Mouse (Mus musculus): ENCODE data around the gene Draxin. TPM values are rescaled to one million over a fixed set of nuclear protein-coding genes. Genes with fewer than 3 reads are reported as not detected.
A peak's percentile ranks its signal among the peaks of the same experiment; 100 is the strongest.
"Not testable (repeated sequence)": the region's sequence is repeated elsewhere in the genome, so short reads cannot be mapped to it uniquely, and the experiment has no call there.

Gene Draxin
- polyA plus RNA-seq, 1 experiment from 2014 or later, result 15.7 TPM

DNA sequence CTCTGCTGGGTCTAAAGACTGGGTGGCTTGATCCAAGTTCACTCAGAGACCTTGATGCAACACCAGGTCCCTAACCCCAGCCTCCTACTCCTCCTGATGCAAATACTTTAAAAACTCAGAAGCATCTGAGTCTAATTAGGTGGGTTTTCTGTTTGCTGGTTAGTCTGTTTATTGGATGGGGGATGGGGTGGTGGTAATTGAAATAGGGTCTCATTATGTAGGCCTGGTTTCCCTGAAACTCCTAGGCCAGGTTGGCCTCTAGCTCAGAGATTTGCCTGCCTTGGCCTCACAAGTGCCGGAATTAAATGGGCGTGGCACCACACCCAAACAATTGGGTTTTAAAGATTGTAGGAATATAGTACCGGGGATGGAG is 7.8 kb downstream of the Draxin start:
- H3K27me3 ChIP-seq (replicated peaks), result no peaks in the 10 kb centered on the region
- ATAC-seq (replicated peaks), result no peak
- WGBS, result 65% methylated on average over 3 of the region's 3 CpGs
- peaks cover 47% of the 10 kb centered on the region for H3K4me1 ChIP-seq
- H3K9ac ChIP-seq, result no peak overlapping the region
- H3K9me3 ChIP-seq, result no peaks in the 10 kb centered on the region
- no peak overlapping the region for H3K4me2 ChIP-seq
- no peaks in the 10 kb centered on the region for H3K36me3 ChIP-seq (replicated peaks)
- H3K4me3 ChIP-seq, result no peak overlapping the region
- H3K27ac ChIP-seq, result peak overlapping the region; percentile 64

DNA sequence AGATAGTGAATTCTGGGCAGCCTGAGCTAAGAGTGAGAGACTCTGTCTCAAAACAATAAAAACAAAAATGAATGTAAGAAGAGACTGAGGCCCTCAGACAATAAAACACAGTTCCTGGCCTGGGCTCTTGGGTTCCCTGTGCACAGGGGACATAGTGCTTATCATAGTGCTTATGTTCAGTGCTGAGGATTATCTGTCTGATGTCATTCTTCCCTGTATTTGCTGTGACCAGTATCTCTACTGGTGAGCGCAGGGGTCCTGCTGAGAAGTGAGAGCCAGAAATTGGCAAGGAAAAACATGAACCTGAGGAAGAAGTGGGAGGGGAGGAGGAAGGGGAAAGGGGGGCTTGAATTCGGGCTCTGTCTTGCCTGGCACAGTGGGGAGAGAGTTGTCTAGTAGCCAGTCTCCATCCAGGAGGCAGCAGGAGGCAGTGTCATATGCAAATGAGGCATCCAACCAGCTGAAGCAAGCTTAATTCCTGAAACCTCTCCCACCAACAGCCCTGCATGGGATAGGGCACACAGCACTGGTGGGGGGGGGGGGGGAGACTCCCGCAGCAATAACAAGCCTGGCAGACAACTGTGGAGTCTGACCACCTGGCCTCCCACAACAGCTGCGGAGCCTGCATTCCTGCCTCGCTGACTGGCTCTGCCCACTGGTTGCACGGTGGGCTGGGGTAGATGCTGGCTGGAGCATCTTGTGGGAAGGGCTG is 8.4 kb downstream of the Draxin start:
- Histone ChIP-seq H3K4me3 (no peak overlapping the region), H3K4me2 (no peak overlapping the region), H3K9me3 (no peaks in the 10 kb centered on the region), H3K4me1 (peaks cover 43% of the 10 kb centered on the region), H3K27ac (peak overlapping the region; percentile 64), H3K9ac (no peak overlapping the region; the same call in 1 of the 2 replicates), H3K36me3 (replicated peaks) (no peaks in the 10 kb centered on the region), H3K27me3 (replicated peaks) (no peaks in the 10 kb centered on the region)
- WGBS, result 10% methylated on average over 6 of the region's 6 CpGs
- ATAC-seq (replicated peaks), result peak; percentile 71

DNA sequence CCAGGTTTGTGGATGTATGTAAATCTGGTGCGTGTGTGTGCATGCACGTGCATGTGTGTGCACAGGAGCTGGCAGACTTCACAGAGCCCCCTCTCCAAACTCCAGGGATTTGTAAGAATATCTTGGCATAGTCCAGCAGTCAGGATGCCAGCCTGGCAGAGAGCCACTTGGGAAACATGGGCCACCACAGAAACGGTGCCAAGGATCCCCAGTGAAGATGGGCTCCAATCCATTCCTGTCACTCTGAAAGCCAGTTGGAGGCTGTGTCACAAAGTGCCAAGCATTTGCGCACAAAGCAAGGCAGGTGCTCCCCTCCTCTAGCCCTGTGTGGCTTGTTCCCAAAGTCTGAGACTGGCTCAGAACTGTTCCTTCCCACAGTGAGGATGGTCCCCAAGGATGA is 9.1 kb downstream of the Draxin start:
- WGBS, result 56% methylated on average over 4 of the region's 4 CpGs
- peak; percentile 49 for ATAC-seq (replicated peaks)
- Histone ChIP-seq H3K4me1 (peaks cover 36% of the 10 kb centered on the region), H3K4me2 (no peak overlapping the region), H3K27me3 (replicated peaks) (no peaks in the 10 kb centered on the region), H3K27ac (peak overlapping the region; percentile 64), H3K4me3 (no peak overlapping the region), H3K9ac (no peak overlapping the region), H3K9me3 (no peaks in the 10 kb centered on the region), H3K36me3 (replicated peaks) (no peaks in the 10 kb centered on the region)

DNA sequence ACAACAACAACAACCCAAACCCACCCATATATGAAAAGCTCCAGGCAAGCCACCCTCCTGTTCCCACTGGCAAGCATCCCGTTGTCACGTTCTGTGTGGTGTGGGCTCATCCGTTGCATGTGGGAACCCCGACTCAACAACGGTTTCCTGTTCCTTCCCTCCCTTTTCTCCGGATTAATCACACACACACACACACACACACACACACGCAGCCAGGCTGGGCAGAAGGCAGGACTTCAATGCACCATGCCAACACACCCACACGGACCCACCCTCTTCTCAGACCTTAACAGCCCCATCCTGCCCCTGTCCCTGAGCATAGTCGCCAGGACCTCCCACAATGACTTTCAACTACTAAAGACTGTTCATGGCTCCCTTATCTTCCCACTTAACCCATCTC is 9.9 kb downstream of the Draxin start:
- H3K36me3 ChIP-seq (replicated peaks), result no peaks in the 10 kb centered on the region
- peaks cover 32% of the 10 kb centered on the region for H3K4me1 ChIP-seq
- H3K4me2 ChIP-seq, result no peak overlapping the region
- H3K9ac ChIP-seq, result no peak overlapping the region
- WGBS, result 70% methylated on average over 9 of the region's 9 CpGs
- H3K27ac ChIP-seq, result peak overlapping the region; percentile 64
- no peak overlapping the region for H3K4me3 ChIP-seq
- no peaks in the 10 kb centered on the region for H3K27me3 ChIP-seq (replicated peaks)
- no peak for ATAC-seq (replicated peaks)
- no peaks in the 10 kb centered on the region for H3K9me3 ChIP-seq

DNA sequence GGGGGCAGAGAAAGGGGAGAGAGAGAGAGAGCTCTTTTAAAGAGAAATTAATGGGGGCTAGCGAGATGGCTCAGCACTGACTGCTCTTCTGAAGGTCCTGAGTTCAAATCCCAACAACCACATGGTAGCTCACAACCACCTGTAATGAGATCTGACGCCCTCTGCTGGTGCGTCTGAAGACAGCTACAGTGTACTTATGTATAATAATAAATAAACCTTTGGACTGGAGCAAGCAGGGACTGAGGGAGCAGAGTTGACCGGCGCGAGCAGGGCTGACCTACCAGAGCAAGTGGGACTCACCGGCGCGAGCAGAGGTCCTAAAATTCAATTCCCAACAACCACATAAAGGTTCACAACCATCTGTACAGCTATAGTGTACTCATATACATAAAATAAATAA is 10.9 kb downstream of the Draxin start:
- H3K4me3 ChIP-seq; ATAC-seq (replicated peaks); H3K9me3 ChIP-seq; H3K27me3 ChIP-seq (replicated peaks); H3K36me3 ChIP-seq (replicated peaks); H3K9ac ChIP-seq; H3K4me2 ChIP-seq; H3K27ac ChIP-seq: not testable (repeated sequence)
- 89% methylated on average over 9 of the region's 9 CpGs for WGBS
- H3K4me1 ChIP-seq, result peaks cover 39% of the 10 kb centered on the region

DNA sequence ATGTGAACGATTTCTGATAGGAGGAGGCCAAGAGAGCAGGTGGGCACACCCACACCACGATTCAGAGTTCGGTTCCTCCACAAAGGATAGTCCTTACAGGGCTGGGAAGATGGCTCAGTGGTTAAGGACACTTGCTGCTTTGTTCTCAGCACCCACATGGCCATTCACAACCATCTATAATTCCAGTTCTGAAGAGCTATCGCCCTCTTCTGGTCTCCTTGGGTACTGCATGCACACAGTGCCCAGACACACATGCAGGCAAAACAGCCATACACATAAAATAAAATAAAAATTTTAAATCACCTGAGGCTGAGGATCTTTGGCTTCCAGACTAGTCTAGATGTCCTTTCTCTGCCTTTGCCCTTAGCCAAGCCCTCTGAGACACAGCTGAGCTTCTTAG is 13.1 kb downstream of the Draxin start:
- peaks cover 30% of the 10 kb centered on the region for H3K4me1 ChIP-seq
- no peaks in the 10 kb centered on the region for H3K27me3 ChIP-seq (replicated peaks)
- 83% methylated on average over 4 of the region's 4 CpGs for WGBS
- H3K36me3 ChIP-seq (replicated peaks), result peaks cover 6% of the 10 kb centered on the region; the same call in 1 of the 2 replicates
- H3K9me3 ChIP-seq, result no peaks in the 10 kb centered on the region
- ATAC-seq (replicated peaks), result no peak
- H3K4me3 ChIP-seq, result no peak overlapping the region
- no peak overlapping the region for H3K9ac ChIP-seq
- H3K27ac ChIP-seq, result no peak overlapping the region
- no peak overlapping the region for H3K4me2 ChIP-seq

DNA sequence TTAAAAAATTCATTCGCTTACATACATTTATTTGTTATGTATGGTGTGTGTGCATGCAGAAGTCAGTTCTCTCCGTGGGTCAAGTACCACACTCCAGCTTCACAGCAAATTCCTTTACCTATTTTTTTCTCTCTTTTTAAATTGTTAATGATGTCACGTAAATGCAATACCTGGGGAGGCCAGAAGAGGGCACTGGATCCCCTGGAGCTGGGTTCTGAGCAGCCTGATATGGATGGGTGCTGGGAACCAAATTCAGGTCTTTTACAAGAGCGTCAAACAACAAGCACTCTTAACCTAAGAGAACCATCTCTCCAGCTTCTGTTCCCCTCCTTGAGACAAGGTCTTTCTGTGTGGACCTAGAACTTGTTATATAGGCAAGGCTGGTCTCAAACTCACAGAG is 13.8 kb downstream of the Draxin start:
- Histone ChIP-seq H3K9me3 (no peaks in the 10 kb centered on the region), H3K27ac (no peak overlapping the region), H3K9ac (no peak overlapping the region), H3K4me1 (peaks cover 24% of the 10 kb centered on the region), H3K4me2 (no peak overlapping the region), H3K27me3 (replicated peaks) (no peaks in the 10 kb centered on the region), H3K4me3 (no peak overlapping the region), H3K36me3 (replicated peaks) (peaks cover 6% of the 10 kb centered on the region; the same call in 1 of the 2 replicates)
- 75% methylated on average over 4 of the region's 4 CpGs for WGBS
- no peak for ATAC-seq (replicated peaks)

DNA sequence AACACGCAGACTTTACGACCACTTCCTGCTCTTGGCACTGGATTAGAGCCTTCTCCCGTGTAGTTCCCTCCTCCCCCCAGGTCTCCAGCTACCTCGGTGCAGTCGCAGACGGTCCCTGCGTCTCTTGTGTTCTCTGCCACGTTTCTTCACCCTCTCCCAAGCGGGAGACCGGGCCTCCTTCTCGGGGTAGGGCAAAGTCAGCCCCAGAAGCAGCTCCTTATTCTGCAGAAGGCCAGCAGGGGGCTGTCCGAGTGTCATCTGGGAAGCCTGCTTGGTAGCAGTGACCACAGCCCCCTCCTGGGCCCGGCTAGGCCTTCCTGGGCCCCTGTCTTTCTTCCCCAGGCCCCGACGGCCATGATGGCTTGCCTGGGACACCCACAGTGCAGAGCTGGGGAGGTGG is 15.0 kb downstream of the Draxin start:
- Histone ChIP-seq H3K4me1 (peaks cover 14% of the 10 kb centered on the region), H3K36me3 (replicated peaks) (peaks cover 6% of the 10 kb centered on the region; the same call in 1 of the 2 replicates), H3K27ac (peak overlapping the region; percentile 75), H3K9ac (peak overlapping the region; percentile 31; the same call in 1 of the 2 replicates), H3K4me3 (no peak overlapping the region), H3K27me3 (replicated peaks) (no peaks in the 10 kb centered on the region), H3K4me2 (no peak overlapping the region), H3K9me3 (no peaks in the 10 kb centered on the region)
- WGBS, result 6% methylated on average over 15 of the region's 15 CpGs
- peak; percentile 30 for ATAC-seq (replicated peaks)

DNA sequence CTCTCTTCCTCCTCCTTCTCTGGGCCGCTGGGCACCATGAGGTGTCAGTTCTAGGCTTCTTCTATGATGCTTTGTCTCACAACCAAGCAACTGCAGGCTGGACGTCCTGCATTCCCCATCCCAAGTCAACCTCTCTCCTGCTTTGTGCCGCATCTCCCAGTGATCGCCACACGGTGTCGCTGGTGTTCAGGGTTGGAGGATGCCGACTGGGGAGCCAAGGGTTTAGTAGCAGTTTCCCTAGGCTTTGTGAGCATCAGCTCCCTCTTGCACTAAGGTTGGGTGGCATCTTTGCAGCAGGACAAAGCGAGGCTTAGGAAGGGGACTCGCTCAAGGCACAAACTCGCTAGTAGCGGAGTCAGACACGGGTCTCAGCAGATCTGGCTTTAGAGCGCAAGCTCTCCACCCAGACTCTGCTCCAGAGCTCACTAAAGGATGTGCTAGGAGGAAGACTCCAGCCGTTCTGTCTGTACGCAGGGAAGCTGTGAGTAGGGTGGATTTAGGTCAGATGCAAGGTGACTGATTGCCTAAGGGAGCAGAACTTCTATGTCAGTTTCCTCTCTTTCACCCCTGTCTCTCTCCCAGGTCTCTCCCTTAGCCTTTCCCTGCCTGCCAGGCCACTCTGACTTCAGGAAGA is 15.6 kb downstream of the Draxin start:
- peaks cover 14% of the 10 kb centered on the region for H3K4me1 ChIP-seq
- peak; percentile 82 for ATAC-seq (replicated peaks)
- H3K4me2 ChIP-seq, result peak overlapping the region; percentile 25
- no peaks in the 10 kb centered on the region for H3K27me3 ChIP-seq (replicated peaks)
- no peak overlapping the region for H3K4me3 ChIP-seq
- 3% methylated on average over 15 of the region's 15 CpGs for WGBS
- peak overlapping the region; percentile 75 for H3K27ac ChIP-seq
- peak overlapping the region; percentile 31; the same call in 1 of the 2 replicates for H3K9ac ChIP-seq
- H3K36me3 ChIP-seq (replicated peaks), result peaks cover 6% of the 10 kb centered on the region; the same call in 1 of the 2 replicates
- no peaks in the 10 kb centered on the region for H3K9me3 ChIP-seq

DNA sequence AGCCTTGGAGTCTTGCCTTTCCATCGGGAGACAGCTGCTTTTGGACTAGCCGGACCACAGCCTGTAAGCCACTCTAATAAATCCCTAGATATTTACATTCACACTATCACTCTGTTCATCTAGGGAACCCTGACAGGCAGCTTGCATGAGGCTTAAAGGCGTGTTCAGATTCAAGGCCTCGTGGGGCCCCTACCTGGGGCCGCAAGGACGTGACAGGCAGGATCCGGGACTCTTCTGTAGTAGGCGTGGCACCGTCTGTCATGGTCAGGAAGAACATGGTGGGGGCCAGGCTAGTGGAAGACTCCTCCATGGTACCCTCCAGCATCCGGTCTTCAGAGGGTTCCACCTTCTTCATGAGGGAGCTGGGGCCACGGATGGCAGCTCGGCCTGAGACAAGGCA is 18.0 kb downstream of the Draxin start:
- Histone ChIP-seq H3K4me1 (peaks cover 14% of the 10 kb centered on the region), H3K9me3 (no peaks in the 10 kb centered on the region), H3K4me2 (no peak overlapping the region), H3K27ac (no peak overlapping the region), H3K4me3 (no peak overlapping the region), H3K27me3 (replicated peaks) (no peaks in the 10 kb centered on the region), H3K36me3 (replicated peaks) (peaks cover 11% of the 10 kb centered on the region; the same call in 1 of the 2 replicates), H3K9ac (no peak overlapping the region)
- no peak for ATAC-seq (replicated peaks)
- WGBS, result 86% methylated on average over 12 of the region's 12 CpGs

DNA sequence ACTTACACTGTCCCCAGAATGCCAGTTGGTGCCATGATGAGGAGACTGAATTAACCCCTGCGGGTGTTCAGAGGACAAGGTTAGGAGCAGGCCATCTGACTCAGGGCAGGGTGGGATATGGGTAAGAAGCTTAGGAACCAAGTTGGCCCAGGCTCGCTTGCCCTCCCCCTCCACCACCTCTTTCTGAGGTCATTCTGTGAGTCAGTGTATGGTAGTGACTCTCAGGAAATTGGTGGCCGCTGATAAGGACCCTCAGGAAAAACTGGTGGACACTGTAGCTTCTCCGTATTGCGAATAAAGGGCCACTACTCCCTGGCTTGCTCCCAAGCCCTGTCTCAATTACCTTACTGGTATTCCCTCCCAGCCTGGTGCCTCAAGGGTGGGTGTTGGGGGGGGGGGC is 21.3 kb downstream of the Draxin start:
- Histone ChIP-seq H3K4me2 (no peak overlapping the region), H3K27me3 (replicated peaks) (no peaks in the 10 kb centered on the region), H3K9ac (no peak overlapping the region), H3K4me3 (no peak overlapping the region), H3K9me3 (no peaks in the 10 kb centered on the region), H3K27ac (no peak overlapping the region), H3K4me1 (no peaks in the 10 kb centered on the region), H3K36me3 (replicated peaks) (peaks cover 14% of the 10 kb centered on the region; the same call in 1 of the 2 replicates)
- no peak for ATAC-seq (replicated peaks)
- WGBS, result 89% methylated on average over 5 of the region's 5 CpGs

DNA sequence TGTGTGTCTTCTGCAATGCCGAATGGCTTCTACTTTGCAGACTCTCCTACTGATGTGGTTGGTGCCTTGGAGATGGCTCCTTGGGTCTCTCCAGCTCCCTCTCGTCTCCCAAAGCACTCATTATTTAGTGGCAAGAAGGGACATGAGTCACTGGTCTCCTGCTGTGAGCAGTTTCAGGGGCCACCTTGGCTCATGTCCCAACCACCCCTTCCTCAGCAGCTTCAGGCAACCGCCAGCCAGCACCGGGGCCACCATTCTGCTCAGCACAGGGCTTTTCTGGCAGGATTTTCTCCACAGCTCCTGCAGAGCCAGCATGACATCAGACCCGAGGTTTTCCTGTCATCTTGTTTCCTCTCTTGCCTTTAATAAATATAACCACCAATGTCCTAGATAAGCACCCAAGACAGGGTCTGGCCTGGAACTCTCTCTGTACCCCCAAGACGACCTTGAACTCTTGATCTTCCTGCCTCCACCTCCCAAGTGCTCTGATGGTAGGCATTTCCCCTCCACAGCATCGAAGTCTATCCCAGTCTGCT is 21.9 kb downstream of the Draxin start:
- H3K9me3 ChIP-seq, result no peaks in the 10 kb centered on the region
- H3K27me3 ChIP-seq (replicated peaks), result no peaks in the 10 kb centered on the region
- WGBS, result 73% methylated on average over 7 of the region's 7 CpGs
- H3K9ac ChIP-seq, result no peak overlapping the region
- H3K36me3 ChIP-seq (replicated peaks), result peaks cover 8% of the 10 kb centered on the region; the same call in 1 of the 2 replicates
- ATAC-seq (replicated peaks), result no peak
- no peak overlapping the region for H3K4me2 ChIP-seq
- H3K4me1 ChIP-seq, result no peaks in the 10 kb centered on the region
- H3K27ac ChIP-seq, result no peak overlapping the region
- H3K4me3 ChIP-seq, result no peak overlapping the region
